Mouse (Mus musculus) mouse trophoblast stem cell (cell line): Measurements from ENCODE around the gene Rbbp9.
"Not testable (repeated sequence)": the region's sequence is repeated elsewhere in the genome, so short reads cannot be mapped to it uniquely, and the experiment has no call there.

Experiments used
- in situ Hi-C, 2 experiments: fragments of 300-500 bp; cut with MseI, MboI; formaldehyde crosslinking; loops; 2 replicates in 1 of 2; 3 replicates in 1 of 2; pipeline ENCODE4 v1.15.1; 2025

Gene Rbbp9

GRCm38 (mm10) chr2:144550529-144550928, at the start of gene Rbbp9:
Rbbp9 (minus strand) TSS chr2:144550869.
- in situ Hi-C loops = no loop called here

- in situ Hi-C loops = no loop called here
These were observed 49.4 kb upstream of the Rbbp9 start, which contains the start of gene Dtd1 for GRCm38 (mm10) chr2:144599831-144600687. Dtd1 (plus strand) TSS chr2:144599897.

GRCm38 (mm10) chr2:144598006-144598405, 47.3 kb upstream of the Rbbp9 start:
- in situ Hi-C loops = no loop called here

DNA sequence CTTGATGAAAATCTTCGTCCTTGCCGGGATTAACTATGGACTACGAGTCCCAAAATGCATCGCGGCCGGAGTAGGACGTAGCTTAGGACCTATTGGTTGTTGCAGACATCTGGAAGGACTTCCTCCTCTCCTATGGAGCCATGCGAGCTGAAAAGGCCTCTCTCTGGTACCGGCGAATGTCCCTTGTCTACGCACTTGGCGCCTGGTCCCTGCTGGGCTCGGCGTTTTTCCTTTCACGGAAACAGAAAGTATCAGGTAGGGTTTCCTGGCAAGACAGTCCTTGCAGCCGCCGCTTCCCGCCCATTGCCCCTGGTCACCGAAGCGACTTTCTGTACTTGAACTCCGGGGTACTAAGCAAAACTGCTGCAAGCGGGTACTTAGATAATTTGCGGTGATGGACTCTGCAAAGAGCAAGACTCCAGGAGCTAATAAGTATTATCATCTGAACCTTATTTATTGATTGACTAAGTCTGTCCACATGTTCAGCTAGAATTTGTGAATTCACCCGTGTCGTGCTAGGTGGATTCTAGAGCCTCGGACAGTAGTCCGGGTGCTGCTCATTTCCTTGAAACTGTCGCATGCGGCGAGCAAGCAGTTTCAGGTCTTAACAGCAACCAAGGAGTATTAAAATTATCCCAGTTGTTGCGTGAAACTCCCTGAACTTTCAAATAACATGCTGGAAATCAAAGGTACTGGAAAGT, 43.4 kb upstream of the Rbbp9 start, which contains the start of gene Smim26:
Smim26 (plus strand) TSS at position 104 of the 701 bp plus-strand sequence.
- in situ Hi-C loops = no loop called here

DNA sequence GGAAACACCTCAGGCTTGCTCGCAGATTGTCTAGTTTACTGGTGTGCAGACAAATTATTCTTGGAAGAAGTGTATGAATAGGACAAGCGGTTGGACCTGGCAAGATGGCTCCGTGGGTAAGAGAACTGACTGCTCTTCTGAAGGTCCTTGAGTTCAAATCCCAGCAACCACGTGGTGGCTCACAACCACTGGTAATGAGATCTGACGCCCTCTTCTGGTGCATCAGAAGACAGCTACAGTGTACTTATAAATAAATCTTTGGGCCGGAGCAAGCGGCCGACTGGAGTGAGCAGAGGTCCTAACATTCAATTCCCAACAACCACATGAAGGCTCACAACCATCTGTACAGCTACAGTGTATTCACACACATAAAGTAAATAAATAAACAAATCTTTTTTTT, 42.4 kb upstream of the Rbbp9 start:
- in situ Hi-C loops = not testable (repeated sequence)

DNA sequence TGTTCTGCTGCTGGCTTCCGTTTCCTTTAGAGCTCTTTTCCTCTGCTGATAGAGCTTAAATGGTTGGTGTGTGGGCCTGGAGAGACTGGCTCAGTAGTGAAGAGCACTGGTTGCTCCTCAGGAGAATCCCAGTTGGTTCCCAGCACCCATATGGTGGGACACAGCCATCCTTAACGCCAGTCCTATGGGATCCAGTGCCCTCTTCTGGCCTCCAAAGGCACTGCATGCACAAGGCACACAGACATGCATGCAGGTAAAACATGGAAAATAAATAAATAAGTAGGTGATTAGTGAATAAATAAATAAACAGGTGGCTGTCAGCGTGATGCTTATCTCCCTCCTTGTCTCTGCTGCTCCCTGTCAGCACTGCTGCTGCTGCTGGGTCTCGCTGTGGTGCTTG, 38.1 kb upstream of the Rbbp9 start:
- in situ Hi-C loops = no loop called here

- in situ Hi-C loops = no loop called here
These were observed 5.3 kb upstream of the Rbbp9 start, which contains the start of gene Sec23b for GRCm38 (mm10) chr2:144555820-144556552. Sec23b (plus strand) TSS chr2:144556229.

- in situ Hi-C loops = no loop called here
These were observed 4.7 kb upstream of the Rbbp9 start for GRCm38 (mm10) chr2:144555286-144555819.

GRCm38 (mm10) chr2:144553905-144554304, 3.2 kb upstream of the Rbbp9 start:
- in situ Hi-C loops = no loop called here

DNA sequence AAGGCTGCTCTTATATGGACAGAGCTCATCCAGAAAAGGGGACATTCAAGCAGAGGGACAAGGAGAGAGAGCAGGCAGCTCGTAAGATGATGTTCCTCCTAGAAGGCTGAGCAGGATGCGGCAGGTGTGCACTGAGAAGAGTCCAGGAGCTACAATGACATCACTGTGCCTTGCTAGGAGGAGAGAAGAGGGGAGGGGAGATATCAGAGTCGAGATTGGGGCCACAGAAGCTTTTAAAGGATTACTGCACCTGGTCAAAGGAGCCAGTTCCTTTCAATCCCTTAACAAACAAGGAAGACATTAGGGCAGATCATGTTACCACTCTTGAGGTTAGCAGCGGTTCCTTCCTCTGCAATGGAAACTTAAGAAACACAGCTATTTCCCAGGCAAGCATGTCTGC, 3.1 kb downstream of the Rbbp9 start:
- in situ Hi-C loops = no loop called here

DNA sequence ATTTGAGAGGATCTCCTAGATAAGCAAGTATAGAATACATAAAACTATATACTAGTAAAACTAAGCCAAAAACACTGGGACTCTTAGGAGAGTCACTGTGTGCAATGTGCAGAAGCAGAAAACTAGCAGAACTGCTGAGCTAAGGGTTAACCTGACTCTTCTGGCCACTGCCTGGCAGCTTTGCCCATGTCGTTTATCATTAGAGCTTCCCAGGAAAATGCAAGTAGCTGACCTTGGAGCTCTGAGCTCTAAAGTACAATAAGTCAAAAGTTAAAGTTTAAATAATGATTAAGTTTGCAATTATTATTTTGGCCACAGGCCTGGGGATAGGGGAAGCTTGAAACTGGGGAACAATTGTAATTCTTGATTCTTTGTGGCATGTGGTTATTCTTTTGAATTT, 5.2 kb downstream of the Rbbp9 start:
- in situ Hi-C loops = no loop called here

GRCm38 (mm10) chr2:144545061-144545460, 5.6 kb downstream of the Rbbp9 start:
- in situ Hi-C loops = no loop called here

DNA sequence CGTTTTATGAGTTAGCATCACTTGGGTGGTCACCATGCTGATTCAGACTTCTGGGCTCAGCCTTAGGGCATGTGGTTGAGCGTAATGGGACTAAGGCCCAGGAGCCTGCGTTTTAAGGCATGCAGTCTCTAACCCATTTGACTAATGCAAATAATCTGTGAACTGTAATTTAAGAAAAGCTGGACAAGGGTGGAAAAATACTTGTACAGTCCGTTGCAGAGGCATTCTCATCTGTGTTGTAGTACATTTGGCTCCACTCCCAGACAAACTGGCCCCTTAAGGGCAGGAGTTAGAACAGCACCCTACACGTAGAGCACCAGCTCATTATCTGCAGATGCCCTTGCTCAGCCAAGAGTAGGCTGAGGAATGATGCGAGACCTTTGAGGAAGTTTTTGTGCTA, 6.0 kb downstream of the Rbbp9 start:
- in situ Hi-C loops = no loop called here

- in situ Hi-C loops = no loop called here
These were observed 7.0 kb downstream of the Rbbp9 start for GRCm38 (mm10) chr2:144543670-144544069.

GRCm38 (mm10) chr2:144541246-144541645, 9.4 kb downstream of the Rbbp9 start:
- in situ Hi-C loops = no loop called here

GRCm38 (mm10) chr2:144537123-144537522, 13.5 kb downstream of the Rbbp9 start:
- in situ Hi-C loops = no loop called here

- in situ Hi-C loops = no loop called here
These were observed 22.9 kb downstream of the Rbbp9 start for GRCm38 (mm10) chr2:144527821-144528174.

DNA sequence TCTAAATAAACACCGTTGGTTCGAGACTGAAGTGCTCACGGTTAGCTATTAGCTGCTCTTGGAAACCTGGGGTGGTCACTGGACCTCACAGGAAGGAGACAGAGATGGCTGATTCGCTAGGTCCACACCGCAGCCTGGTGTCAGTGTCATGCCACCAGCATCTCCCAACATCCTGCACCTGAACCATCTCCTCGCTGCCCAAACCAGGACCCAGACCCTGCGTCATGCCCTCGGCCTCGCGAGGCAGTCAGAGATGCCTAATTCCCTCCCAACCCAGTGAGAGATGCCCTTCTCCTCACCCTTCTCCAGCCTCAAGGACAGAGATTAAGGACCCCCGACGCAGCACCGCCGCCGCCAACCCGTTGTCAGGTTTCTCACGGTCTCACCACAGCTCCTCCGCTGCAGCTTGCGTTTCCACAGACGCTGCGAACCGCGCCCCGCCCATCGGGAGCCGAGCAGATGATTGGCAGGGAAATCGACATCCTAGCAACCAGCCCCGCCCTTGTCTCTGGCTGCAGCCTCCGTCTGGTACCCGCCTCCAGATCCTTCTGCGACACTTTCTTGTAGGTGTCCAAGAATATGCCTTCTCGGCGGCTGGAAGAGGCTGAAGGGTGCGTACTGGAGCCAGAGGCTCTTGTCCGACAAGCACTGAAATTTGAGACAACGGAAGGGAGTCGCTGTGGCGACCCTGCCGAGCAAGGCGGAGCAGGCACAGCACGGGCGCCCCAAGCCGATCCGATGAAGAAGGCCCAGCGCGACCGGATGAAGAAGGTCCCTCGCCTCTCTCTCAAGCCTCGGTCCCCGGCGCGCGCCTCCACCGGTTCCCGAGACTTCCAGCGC, 23.5 kb downstream of the Rbbp9 start, which contains the start of the genes Dzank1 and Polr3f:
Dzank1 (minus strand) TSS at position 434 of the 840 bp plus-strand sequence.
Polr3f (plus strand) TSS at position 738 of the 840 bp plus-strand sequence.
- in situ Hi-C loops = no loop called here

GRCm38 (mm10) chr2:144525856-144526255, 24.8 kb downstream of the Rbbp9 start:
- in situ Hi-C loops = no loop called here

GRCm38 (mm10) chr2:144519772-144520171, 30.9 kb downstream of the Rbbp9 start:
- in situ Hi-C loops = no loop called here

- in situ Hi-C loops = no loop called here
These were observed 36.0 kb downstream of the Rbbp9 start for GRCm38 (mm10) chr2:144514619-144515018.
